Mouse (Mus musculus) layer of hippocampus, adult 18-20 months (tissue): ENCODE data around the gene Ogt. TPM values are rescaled to one million over a fixed set of nuclear protein-coding genes. Genes with fewer than 3 reads are reported as not detected.

Experiments used
- total RNA-seq, 2 experiments: library from RNA; stranded (reverse); gene quantifications; 2 replicates each; pipeline ENCODE4 v1.2.3; 2021

The Ogt gene
- total RNA-seq, 2 experiments from 2014 or later: 195 to 213 TPM

Other genes starting within 250 kb of the Ogt start
- 100 to 1,000 TPM; 159 to 174 TPM for gene Zmym3, start 219.2 kb upstream of the Ogt start, total RNA-seq
- gene Nono, start 210.7 kb upstream of the Ogt start, total RNA-seq: 100 to 1,000 TPM; 124 to 147 TPM
- gene Itgb1bp2, start 191.0 kb upstream of the Ogt start, total RNA-seq: 1 to 10 TPM in 1 of 2 experiments, not detected in 1; 1.1 TPM
- 10 to 100 TPM; 49.9 to 50.9 TPM for gene Taf1, start 107.3 kb upstream of the Ogt start, total RNA-seq
- gene Cxcr3, start 94.2 kb downstream of the Ogt start, total RNA-seq: not detected
- under 1 TPM; 0.45 to 0.51 TPM for gene Gm4779, start 154.4 kb downstream of the Ogt start, total RNA-seq
- not detected for gene 8030474K03Rik, start 154.6 kb downstream of the Ogt start, total RNA-seq
- 10 to 100 TPM; 55.1 to 55.3 TPM for gene Nhsl2, start 209.3 kb downstream of the Ogt start, total RNA-seq